Mouse (Mus musculus) kidney, postnatal 14 days (tissue): ENCODE measurements around the gene Evl.
A peak's percentile ranks its signal among the peaks of the same experiment; 100 is the strongest.
"Not testable (repeated sequence)": the region's sequence is repeated elsewhere in the genome, so short reads cannot be mapped to it uniquely, and the experiment has no call there.

ENCODE experiments used
- DNase-seq: peaks from one replicate; pipeline ENCODE4 v3.0.0; 2022; ENCODE audit warnings: mixed read lengths

Gene Evl

GRCm38 (mm10) chr12:108554120-108554841, at the start of gene Evl:
Gene Evl, plus strand, starts transcription at chr12:108554720.
- DNase-seq, result peak; percentile 95

GRCm38 (mm10) chr12:108505846-108506245, 48.7 kb upstream of the Evl start:
- DNase-seq, result no peak

GRCm38 (mm10) chr12:108507046-108507445, 47.5 kb upstream of the Evl start:
- not testable (repeated sequence) for DNase-seq

GRCm38 (mm10) chr12:108510571-108510970, 43.9 kb upstream of the Evl start:
- no peak for DNase-seq

DNA sequence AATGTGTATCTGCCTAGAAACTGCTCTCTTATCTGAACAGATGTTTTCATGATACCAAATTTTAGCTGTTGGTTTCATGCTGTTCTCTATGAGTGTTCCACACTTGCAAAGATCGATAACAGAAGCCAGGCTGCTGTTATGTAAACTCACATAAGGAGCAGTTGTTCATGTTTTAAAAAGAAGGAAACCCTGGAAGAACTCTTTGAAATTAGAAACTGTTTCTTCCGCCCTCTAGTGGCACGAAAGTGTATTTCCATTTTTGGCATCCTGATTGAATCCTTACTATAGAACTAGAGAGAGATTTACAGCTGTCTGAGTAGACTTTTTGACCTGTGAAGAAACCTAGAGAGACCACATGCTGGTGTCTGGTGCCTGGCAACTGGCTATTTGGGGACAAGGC, 43.5 kb upstream of the Evl start:
- DNase-seq, result peak; percentile 29

GRCm38 (mm10) chr12:108515464-108515863, 39.1 kb upstream of the Evl start:
- DNase-seq, result no peak

GRCm38 (mm10) chr12:108519374-108519773, 35.1 kb upstream of the Evl start:
- peak; percentile 31 for DNase-seq

- DNase-seq, result peak; percentile 41
These were observed 25.3 kb upstream of the Evl start for GRCm38 (mm10) chr12:108529214-108529613.

DNA sequence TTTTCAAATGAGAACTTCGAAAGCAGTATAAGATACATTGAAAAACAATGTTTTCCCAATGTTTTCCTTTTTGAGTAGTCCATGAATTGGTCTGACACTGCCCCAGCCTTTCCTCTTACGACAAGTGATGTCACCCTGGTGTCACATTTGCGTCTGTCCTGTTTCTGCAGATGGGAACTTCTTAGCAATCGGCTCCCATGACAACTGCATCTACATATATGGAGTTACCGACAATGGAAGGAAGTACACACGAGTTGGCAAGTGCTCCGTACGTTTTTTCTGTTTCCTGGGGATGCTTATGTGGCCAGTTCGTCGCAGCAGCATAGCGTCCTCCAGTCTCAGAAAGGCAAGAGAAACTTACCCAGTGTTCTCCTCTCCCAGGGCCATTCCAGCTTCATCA, 20.0 kb upstream of the Evl start:
- DNase-seq, result no peak

GRCm38 (mm10) chr12:108536461-108536860, 18.1 kb upstream of the Evl start:
- DNase-seq, result no peak

DNA sequence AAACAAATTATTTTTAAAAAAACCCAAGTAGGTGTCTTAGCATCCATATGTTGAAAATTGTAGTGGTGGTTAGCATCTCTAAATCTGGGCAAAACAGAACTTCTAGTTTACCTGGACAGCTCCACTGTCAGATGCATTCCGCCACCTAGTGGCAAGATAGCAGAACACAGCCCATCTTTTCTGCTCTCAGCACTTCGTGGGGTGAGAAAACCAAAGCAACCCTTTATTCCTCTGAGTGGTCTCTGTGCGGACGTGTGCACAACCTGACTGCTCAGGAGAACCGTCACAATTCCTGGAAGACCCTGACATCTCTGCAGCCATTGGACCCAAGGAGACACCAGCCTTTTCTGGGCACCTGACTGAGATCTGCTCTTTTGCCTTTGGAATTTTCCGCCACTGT, 13.4 kb upstream of the Evl start:
- peak; percentile 50 for DNase-seq

DNA sequence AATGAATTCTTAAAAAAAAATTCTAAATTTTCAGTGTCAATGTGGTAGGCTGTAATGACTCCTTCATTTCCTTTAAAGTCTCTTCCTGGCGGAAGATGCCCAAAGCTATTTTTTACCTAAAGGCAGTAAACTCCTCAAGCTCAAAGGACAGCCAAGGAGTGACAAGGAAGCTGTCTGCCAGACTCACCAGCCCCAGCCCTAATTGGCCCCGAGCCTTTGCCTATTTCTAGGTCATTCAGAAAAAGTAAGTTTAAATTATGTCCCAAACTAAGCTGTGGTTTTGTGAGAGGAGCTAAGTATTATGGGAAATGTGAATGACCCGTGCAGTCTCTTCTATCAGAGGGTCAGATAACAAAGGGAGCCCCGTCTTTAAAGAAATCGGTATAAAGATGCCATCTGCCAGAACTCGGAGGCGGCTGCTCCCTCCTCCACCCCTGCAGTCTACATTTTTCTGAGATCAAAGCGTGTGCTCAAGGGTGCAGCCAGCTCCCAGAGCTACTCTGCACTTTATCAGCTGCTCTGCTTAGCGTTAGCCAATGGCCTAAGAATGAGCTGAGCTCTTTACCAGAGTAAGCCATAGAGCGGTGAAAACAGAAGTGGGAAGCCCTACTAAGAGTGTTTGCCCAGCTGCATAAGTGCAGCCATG, 7.9 kb upstream of the Evl start:
- no peak for DNase-seq

GRCm38 (mm10) chr12:108547251-108547875, 7.2 kb upstream of the Evl start:
- no peak for DNase-seq

- DNase-seq, result no peak
These were observed 2.8 kb upstream of the Evl start for GRCm38 (mm10) chr12:108551731-108552130.

GRCm38 (mm10) chr12:108553079-108553478, 1.4 kb upstream of the Evl start:
- peak; percentile 31 for DNase-seq

DNA sequence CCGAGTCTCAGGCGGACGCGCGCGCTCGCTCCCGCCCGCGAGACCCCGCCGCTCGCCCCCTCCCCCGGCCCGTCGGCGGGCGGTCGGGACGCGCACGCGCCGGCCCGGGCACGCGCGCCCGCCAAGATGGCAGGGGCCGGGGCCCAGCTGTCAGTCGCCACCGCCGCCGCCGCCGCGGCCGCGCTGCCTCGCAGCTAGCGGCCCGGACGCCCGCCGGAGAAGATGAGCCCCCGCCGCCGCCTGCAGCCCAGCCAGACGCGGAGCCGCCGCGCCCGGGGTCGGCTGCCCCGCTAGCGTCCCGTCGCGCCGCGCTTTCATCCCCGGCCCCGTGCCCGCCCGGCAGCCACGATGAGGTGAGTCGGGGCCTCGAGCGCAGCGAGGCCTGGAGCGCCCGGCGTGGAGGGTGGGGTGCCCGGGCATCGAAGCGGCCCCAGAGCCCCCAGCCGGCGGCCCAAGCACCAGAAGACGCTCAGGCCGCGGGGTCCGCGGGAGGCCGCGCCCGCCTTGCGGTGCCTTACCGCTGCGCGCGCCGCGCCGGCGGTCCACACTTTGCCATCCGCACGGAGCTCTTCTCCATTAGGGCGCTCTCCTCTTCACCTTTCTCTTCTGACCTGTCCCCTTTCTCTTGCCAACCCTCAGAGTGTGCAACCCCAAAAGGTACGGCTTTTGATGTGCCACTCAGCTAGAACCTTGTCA, 489 bp downstream of the Evl start:
- no peak for DNase-seq

- no peak for DNase-seq
These were observed 3.7 kb downstream of the Evl start for GRCm38 (mm10) chr12:108558194-108558593.

- DNase-seq, result no peak
These were observed 8.7 kb downstream of the Evl start for GRCm38 (mm10) chr12:108563238-108563637.

DNA sequence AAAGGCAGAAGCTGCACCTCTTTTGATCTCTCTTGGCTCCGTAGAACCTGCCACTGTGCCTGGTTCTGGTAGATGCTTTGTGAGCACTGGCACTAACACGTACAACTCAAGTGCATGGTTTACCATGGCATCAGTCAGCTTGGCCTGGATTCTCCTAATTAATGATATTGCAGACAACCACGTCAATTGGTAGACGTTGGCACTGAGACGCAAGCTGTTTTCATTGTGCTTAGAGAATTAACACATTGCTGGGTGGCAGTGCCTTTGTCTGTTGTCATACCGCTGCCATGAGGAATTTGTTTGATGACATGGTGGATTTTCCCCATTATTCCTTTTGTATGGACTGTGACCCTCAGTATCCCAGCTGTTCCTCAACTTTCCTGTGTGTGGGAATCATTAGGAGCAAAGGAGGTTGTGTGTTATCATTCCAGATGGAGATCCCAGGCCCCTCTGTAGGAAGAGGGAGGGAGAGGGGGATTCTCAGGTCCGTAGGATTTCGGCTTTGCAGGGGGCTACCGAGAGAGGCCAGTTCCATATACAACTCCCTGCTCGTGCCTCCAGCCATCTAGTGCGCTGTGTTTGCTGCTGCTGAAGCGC, 10.5 kb downstream of the Evl start:
- DNase-seq, result no peak

- no peak for DNase-seq
These were observed 24.8 kb downstream of the Evl start for GRCm38 (mm10) chr12:108579156-108579871.

DNA sequence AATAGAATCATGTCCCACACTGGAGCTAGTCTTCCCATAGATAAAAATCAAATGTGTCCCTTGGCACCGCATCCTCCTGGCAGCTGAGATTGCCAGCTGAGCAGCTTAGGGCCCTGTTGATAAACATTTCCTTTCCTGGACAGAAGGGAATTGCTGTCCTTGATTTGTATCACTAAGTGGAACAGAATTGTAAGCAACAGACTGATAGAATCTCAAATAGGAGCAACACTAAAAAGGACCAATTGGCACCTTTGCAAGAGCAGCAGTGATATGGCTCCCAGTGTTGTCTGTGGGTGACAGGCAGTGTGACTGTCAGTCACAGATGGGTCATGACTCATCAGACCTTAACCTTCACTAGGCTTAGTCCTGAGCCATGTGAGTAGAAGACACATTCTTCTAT, 29.3 kb downstream of the Evl start:
- no peak for DNase-seq

- DNase-seq, result no peak
These were observed 35.6 kb downstream of the Evl start for GRCm38 (mm10) chr12:108590131-108590530.
